Mouse (Mus musculus) testis, postnatal 14 days (tissue): ENCODE results near the gene Pou2f1.

Source experiments
- DNase-seq: peaks from one replicate; pipeline ENCODE4 v3.0.0; 2021; ENCODE audit warnings: low spot score

Pou2f1 gene

GRCm38 (mm10) chr1:165848417-165848816, 154.1 kb downstream of the Pou2f1 start:
- DNase-seq: no peak

GRCm38 (mm10) chr1:165845366-165845765, 157.1 kb downstream of the Pou2f1 start:
- no peak for DNase-seq

- DNase-seq: no peak
Measured at GRCm38 (mm10) chr1:165844956-165845355, 157.5 kb downstream of the Pou2f1 start.

- no peak for DNase-seq
Measured at GRCm38 (mm10) chr1:165844466-165844951, 158.0 kb downstream of the Pou2f1 start.

- DNase-seq: no peak
Measured at GRCm38 (mm10) chr1:165843586-165843985, 158.9 kb downstream of the Pou2f1 start.

GRCm38 (mm10) chr1:165842170-165842569, 160.3 kb downstream of the Pou2f1 start:
- no peak for DNase-seq

- no peak for DNase-seq
Measured at GRCm38 (mm10) chr1:165840548-165841230, 161.8 kb downstream of the Pou2f1 start.

- DNase-seq: no peak
Measured at GRCm38 (mm10) chr1:165839201-165839600, 163.3 kb downstream of the Pou2f1 start.

- DNase-seq: peak; percentile 39
Measured at GRCm38 (mm10) chr1:165837546-165837945, 164.9 kb downstream of the Pou2f1 start.

- peak; percentile 41 for DNase-seq
Measured at GRCm38 (mm10) chr1:165836461-165836860, 166.0 kb downstream of the Pou2f1 start.

- no peak for DNase-seq
Measured at GRCm38 (mm10) chr1:165834633-165834975, 167.9 kb downstream of the Pou2f1 start.

- DNase-seq: no peak
Measured at GRCm38 (mm10) chr1:165833910-165834632, 168.4 kb downstream of the Pou2f1 start.

GRCm38 (mm10) chr1:165833244-165833643, 169.2 kb downstream of the Pou2f1 start:
- DNase-seq: no peak

GRCm38 (mm10) chr1:165829890-165830289, 172.6 kb downstream of the Pou2f1 start:
- no peak for DNase-seq

GRCm38 (mm10) chr1:165828615-165829014, 173.9 kb downstream of the Pou2f1 start:
- DNase-seq: no peak

- no peak for DNase-seq
Measured at GRCm38 (mm10) chr1:165828173-165828572, 174.3 kb downstream of the Pou2f1 start.

GRCm38 (mm10) chr1:165822031-165822430, 180.4 kb downstream of the Pou2f1 start:
- DNase-seq: no peak

GRCm38 (mm10) chr1:165819147-165819546, 183.3 kb downstream of the Pou2f1 start:
- DNase-seq: no peak

GRCm38 (mm10) chr1:165818145-165818860, 184.2 kb downstream of the Pou2f1 start:
- DNase-seq: no peak

- no peak for DNase-seq
Measured at GRCm38 (mm10) chr1:165817264-165817663, 185.2 kb downstream of the Pou2f1 start.

- DNase-seq: no peak
Measured at GRCm38 (mm10) chr1:165816391-165816790, 186.1 kb downstream of the Pou2f1 start.
